Mouse (Mus musculus) neutrophil, adult 65 days (primary cell): Measurements from ENCODE around the gene Ccdc155. TPM values are rescaled to one million over a fixed set of nuclear protein-coding genes. Genes with fewer than 3 reads are reported as not detected.

Source experiments
- total RNA-seq: library from RNA; stranded (reverse); gene quantifications from 2 replicates; pipeline ENCODE4 v1.2.4, GENCODE M21; 2023

The Ccdc155 gene
- not detected in 2 replicates for total RNA-seq

DNA sequence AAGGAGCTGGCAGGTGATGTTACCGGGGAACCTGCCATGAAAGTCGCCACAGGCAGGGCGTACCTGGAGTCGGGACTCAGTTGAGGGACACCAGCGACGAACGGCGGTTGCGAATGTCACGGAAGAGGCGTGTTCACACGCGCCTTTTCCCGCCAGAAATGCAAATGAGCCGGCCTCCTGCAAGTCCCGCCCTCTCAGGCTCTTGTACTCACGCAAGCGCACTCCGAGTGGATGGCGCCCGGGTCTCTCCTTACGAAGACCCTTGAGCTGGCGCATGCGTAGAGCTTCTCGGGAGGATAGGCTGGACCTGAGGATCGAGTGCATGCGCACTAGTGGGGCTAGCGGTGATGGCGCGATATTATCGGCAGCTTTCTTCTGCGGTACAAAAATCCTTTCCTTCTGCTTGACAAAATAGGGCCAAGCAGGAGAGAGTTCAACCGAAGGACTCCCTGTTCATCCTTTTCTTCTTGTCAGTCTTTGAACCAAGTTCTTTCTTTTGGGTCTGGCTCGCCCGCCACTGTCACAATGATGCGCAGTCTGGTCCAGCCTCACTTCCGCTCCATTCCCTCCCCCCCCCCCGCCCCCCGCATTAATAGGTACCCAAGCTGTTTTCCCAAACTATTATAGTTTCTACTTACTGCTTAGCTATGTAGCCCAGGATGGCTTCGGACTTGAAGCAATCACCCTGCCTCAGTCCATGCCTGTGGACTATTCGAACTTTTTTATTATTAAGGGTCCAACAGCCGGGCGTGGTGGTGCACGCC, at the start of gene Ccdc155:
Gene Ccdc155 (minus strand): TSS at position 513 of the 764 bp plus-strand sequence.

DNA sequence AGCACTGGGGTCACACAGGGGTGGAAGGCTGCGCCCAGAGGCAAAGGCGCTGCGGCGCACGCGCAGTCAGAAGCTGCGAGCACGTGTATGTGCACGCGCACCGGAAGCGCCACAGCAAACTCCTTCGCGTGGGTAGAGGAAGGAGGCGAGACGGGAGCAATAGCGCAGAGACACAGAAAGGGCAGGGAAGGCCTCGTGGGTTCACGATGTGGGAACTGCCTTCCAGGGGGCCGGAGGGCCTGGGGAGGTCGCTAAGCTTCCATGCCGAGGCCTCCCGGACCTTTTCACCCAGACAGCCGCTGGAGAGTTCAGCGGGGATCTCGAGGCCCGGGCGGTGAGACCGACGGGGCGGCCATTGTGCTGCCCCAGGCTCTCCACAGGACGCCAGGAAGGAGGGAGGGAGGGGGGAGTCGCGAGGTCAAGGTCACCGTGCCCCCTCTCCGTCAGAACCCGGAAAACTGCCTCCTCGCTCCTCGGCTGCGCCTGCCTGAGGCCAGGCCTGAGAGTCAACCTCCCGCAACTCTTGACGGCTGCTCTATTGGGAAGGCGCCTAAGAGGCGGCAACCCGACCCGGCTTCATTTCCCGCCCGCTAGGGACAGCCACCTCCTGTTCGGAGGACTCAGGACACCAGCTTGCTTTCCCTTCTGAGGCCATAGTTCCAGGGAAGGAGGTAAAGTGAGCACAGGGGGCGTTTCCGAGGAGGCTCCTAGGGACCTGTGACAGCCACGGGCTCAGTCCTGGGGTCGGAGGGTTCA, 36.1 kb upstream of the Ccdc155 start, which contains the start of gene Slc6a16:
Gene Slc6a16 (plus strand): TSS at position 453 of the 756 bp plus-strand sequence.

DNA sequence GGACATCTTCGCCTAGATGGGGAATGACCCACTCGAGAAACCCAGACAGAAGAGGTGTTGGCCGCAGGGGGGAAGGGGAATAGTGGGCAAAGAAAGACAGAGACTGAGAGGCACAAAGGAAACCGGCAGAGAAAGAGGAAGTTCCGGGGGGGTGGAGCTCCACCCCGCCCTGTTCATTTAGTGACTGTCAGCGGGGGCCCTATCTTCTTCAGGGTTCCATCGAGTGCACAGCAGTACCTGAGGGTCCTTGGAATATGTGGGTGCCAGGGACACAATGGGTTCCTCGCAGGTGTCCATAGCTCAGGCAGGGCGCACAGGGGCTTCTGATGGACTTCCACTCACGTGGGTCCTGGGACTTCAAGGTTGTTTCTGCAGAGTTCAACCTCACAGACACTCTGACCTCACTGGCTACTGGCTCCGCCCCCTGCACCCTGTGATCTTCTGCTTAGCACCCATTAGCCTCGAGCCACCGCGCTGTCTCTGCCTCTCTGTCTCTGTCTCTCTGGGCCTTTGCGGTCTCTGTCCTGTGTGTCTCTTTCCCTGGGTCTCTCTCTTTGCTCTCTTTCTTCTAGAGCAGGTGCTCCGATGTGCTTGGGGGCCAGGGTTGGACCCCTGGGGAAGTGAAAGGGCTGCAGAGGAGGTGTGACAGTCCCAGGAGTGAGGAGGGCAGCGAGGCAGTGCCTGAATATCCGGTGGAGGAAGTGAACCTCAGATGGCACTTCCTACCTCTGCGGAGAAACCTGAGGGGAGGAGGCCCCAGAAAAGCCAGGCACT, 34.2 kb upstream of the Ccdc155 start, which contains the start of gene Cd37:
Gene Cd37 (minus strand): TSS at position 393 of the 774 bp plus-strand sequence.

DNA sequence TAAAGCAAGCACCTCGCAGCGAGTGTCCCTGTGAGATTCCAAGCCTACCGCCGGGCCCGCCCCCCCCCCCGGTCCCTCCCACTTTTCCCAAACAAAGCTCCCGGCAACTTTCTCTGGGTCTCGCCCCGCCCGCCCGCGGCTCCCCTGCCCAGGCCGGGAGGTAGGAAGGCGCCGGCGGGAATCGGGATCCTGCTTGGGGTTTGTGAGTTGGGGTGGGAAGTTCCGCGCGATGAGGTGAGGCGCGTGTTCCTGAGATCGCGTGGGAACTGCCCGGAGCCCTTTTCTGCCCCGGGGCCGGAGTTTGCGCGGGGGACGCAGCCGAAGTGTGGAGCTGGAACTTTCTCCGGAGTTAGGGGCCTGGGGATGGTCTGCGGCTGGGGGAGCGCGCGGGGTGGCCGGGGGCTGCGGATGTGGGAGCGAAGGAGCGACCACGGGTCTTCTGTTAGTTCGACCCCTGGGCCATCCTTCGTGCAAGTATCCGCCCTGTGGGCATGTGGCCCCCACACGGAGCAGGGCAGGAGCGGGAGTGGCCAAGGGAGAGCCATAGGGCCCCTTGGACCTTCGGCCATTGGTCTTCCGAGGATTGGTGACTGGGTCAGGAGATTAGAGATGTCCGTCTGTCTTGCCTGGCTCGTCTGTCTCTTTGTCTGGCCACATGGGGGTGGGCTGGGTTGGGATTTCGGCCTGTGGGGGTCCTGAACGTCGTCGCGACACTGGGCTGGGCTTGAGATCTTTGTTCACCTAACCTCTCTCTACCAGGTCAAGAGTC, 11.2 kb upstream of the Ccdc155 start, which contains the start of gene Tead2:
Gene Tead2 (plus strand): TSS at position 81 of the 769 bp plus-strand sequence.

DNA sequence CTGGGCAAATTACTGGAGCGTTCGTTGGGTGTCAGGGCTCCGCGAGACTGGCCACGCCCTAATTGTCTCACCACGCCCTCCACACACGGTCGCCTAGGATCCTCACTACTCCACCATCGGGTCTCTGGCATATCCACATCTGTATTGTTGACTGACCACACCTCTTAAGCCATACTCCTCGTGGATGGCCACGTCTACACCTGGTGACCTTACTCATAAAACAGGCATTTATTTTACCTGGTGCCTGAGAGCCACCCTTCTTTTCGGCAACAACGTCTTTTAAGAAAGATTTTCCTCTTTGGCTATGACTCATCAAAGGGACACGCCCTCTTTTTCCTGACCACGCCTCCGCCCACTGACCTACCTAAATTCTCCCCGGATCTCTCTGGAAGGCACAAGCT, 7.2 kb upstream of the Ccdc155 start, which contains the start of gene Dkkl1:
Gene Dkkl1 (minus strand): TSS at position 297 of the 401 bp plus-strand sequence.

DNA sequence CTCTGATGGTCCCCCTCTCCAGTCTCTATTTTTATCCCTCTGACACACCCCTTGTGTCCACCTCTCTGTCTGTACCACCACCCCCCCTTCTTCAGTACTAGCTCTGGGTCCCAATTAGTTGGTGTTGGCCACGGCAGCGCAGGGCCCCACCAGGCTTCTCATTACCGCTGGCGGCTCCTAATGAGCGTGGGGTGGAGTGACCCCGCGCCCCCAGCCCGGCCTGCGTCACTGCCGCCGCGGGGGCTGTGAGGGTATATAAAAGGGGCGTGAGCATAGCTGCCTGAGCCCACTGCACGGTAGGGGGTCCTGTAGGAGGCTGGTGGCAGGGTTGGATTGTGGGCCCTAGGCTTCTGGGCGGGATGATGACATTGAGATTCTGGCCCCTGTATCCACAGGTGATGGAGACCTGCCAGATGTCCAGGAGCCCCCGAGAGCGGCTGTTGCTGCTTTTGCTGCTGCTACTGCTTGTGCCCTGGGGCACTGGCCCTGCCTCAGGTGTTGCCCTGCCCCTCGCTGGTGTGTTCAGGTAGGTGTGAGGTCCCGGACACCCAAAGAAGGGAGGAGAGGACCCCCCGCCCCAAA, 23.7 kb downstream of the Ccdc155 start, which contains the start of gene Pth2:
Gene Pth2 (plus strand): TSS at position 100 of the 582 bp plus-strand sequence.

DNA sequence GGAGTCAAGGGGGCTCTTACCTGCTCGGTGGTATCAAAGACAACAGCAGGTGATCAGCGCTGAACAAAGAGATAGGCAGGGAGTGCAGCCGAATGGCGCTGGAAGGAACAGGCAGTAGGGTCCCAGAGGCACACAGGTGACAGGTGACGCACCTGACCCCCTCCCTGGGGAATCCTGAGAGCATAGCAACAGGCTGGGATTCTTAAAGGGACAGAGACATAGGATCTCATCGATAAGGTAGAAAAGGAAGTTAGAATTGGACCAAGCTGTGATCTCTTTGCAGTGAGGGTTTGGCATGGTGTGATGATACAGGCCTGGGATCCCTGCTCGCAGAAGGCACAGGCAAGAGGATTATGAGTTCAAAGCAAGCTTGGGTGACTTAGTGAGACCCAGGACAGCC, 25.2 kb downstream of the Ccdc155 start, which contains the start of gene Gfy:
Gene Gfy (minus strand): TSS at position 101 of the 400 bp plus-strand sequence.

DNA sequence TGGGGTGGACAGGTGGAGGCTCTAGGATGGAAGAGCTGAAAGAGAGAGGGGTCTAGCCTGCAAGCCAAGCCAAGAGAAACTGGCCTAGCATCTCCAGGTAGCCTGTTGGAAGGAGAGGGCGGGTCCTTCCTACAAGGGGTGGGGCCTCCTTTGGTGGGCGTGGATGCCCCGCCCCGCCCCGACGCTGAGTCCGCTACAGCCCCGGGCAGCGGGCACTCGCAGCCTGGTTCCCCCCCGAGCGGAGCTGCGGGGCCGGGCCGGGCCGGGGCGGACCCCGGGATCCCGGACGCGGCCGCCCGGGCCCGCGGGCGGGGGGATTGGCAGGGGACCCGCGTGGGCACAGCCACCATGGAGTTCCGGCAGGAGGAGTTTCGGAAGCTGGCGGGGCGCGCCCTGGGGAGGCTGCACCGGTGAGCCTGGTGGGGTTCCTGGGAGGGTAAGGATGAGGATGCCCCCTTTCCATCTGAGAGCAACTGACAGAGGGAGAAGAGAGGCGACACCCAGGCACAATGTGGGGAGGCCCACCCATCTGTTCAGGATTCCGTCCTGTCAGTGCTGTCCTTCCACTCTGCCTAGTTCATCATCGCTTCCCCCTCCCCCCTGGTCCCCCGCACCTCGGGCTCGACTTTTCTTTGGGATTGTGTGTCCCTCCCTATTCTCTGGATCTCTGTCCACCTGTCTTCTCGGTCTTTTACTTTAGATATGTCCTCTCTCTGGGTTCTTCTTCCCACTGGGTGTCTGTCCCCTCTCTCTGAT, 40.8 kb downstream of the Ccdc155 start, which contains the start of gene Slc17a7:
Gene Slc17a7 (plus strand): TSS at position 215 of the 756 bp plus-strand sequence.

DNA sequence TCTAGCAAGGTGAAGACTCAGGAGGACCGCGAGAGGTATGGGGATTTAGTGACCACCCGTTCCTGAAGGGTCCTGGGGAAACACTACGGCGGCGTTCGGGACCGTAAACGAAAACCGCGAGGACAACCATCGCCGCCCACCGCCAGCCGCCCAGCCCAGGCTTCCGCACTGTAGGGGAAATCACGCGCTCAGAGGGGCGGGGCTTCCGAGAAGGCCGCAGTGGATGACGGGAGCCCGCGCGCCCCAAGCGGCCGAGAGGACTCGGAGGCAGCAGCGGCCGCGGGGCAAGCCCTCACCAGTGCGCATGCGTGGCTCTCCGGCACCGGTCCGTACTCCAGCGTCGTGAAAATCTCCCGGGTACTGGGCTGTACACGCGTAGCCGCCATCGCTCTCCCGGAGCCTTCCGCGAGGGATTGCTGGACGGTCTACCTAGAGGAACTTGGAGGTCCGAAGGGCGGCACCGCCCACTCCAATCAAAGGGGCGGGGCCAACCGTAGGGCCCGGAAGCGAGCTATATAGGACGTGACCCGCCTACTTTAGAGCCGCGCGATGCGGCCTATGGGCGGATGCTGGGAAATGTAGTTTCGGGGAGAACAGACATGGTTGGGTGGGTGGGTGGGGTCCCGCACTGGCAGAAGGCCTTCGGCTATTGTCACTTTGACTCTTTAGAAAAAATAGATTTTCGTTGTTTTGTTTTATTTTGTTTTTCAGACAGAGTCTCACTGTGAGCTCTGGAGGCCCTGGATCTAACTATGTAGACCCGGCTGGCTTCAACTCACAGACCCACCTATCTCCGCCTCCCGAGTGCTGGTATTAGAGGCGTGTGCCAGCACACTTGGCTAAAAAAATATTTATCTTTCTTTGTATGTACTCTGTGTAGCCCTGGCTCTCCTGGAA, 50.3 kb downstream of the Ccdc155 start, which contains the start of the genes Pih1d1 and Aldh16a1:
Gene Pih1d1 (plus strand): TSS at position 208 of the 897 bp plus-strand sequence.
Gene Aldh16a1 (minus strand): TSS at position 489 of the 897 bp plus-strand sequence.

DNA sequence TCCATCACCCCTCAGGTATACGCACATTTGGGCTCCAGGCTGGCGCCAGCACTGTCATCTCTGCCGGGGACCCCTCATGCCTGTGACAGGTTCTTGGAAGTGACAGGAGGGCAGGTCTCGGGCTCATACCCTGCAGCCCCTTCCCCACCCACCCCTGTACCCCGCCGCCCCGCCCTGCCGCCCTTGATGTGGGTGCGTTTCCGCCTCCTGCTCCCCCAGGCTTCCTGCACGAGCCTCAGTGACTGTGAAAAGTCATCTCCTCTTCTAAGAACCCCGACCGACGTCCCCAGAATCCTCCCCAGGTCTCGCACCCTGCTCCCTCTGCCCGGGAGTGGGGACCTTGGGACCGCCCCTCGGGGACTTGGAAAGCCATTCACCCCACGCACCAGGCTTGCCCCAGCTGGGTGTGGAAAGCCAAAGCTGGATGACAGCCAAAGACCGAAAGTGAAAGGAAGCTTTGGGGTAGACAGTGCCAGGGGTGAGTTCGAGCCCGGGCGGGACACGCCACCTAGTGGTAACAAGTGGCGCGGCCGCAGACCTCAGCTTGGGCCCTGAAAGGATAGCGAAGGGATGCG, 68.6 kb downstream of the Ccdc155 start, which contains the start of the genes Gm45713 and Flt3l:
Gene Gm45713 (minus strand): TSS at position 239 of the 575 bp plus-strand sequence.
Gene Flt3l (minus strand): TSS at position 440 of the 575 bp plus-strand sequence.

Other genes starting within 250 kb of the Ccdc155 start
- gene Cpt1c, start 230.0 kb downstream of the Ccdc155 start, total RNA-seq: 0.23 and 1.3 TPM in 2 replicates
- gene Prmt1, start 218.3 kb downstream of the Ccdc155 start, total RNA-seq: 48.5 and 57.0 TPM in 2 replicates
- 44.5 and 55.1 TPM in 2 replicates for gene Irf3, start 207.2 kb downstream of the Ccdc155 start, total RNA-seq
- gene Bcl2l12, start 206.2 kb downstream of the Ccdc155 start, total RNA-seq: 7.3 and 7.9 TPM in 2 replicates
- gene Scaf1, start 188.5 kb downstream of the Ccdc155 start, total RNA-seq: 59.4 and 75.8 TPM in 2 replicates
- gene Rras, start 186.9 kb downstream of the Ccdc155 start, total RNA-seq: 7.6 and 7.8 TPM in 2 replicates
- gene Prr12, start 152.0 kb downstream of the Ccdc155 start, total RNA-seq: 15.9 and 19.2 TPM in 2 replicates
- 32.5 and 35.9 TPM in 2 replicates for gene Nosip, start 142.5 kb downstream of the Ccdc155 start, total RNA-seq
- 15.3 and 20.8 TPM in 2 replicates for gene Prrg2, start 142.2 kb downstream of the Ccdc155 start, total RNA-seq
- gene Rcn3, start 112.7 kb downstream of the Ccdc155 start, total RNA-seq: 2.6 and 3.0 TPM in 2 replicates
- 11.5 and 11.6 TPM in 2 replicates for gene Fcgrt, start 101.0 kb downstream of the Ccdc155 start, total RNA-seq
- 561 and 713 TPM in 2 replicates for gene Rps11, start 80.5 kb downstream of the Ccdc155 start, total RNA-seq
- gene Rpl13a, start 76.1 kb downstream of the Ccdc155 start, total RNA-seq: 790 and 900 TPM in 2 replicates
- gene Gm45713, start 68.7 kb downstream of the Ccdc155 start, total RNA-seq: not detected in 2 replicates
- gene Flt3l, start 68.5 kb downstream of the Ccdc155 start, total RNA-seq: 22.0 and 23.2 TPM in 2 replicates
- gene Pih1d1, start 50.6 kb downstream of the Ccdc155 start, total RNA-seq: 41.1 and 44.5 TPM in 2 replicates
- 77.5 and 91.9 TPM in 2 replicates for gene Aldh16a1, start 50.3 kb downstream of the Ccdc155 start, total RNA-seq
- 0.23 TPM in 1 of 2 replicates, not detected in the other for gene Slc17a7, start 40.9 kb downstream of the Ccdc155 start, total RNA-seq
- not detected in 2 replicates for gene Gfy, start 25.3 kb downstream of the Ccdc155 start, total RNA-seq
- not detected in 2 replicates for gene Pth2, start 23.9 kb downstream of the Ccdc155 start, total RNA-seq
- not detected in 2 replicates for gene Dkkl1, start 7.3 kb upstream of the Ccdc155 start, total RNA-seq
- gene Tead2, start 10.9 kb upstream of the Ccdc155 start, total RNA-seq: not detected in 2 replicates
- 347 and 367 TPM in 2 replicates for gene Cd37, start 34.2 kb upstream of the Ccdc155 start, total RNA-seq
- gene Slc6a16, start 36.2 kb upstream of the Ccdc155 start, total RNA-seq: 1.2 and 1.3 TPM in 2 replicates
- not detected in 2 replicates for gene Slc6a21, start 72.6 kb upstream of the Ccdc155 start, total RNA-seq
- gene Trpm4, start 128.9 kb upstream of the Ccdc155 start, total RNA-seq: 3.6 and 5.2 TPM in 2 replicates
- gene Hrc, start 130.4 kb upstream of the Ccdc155 start, total RNA-seq: not detected in 2 replicates
- gene Ppfia3, start 162.1 kb upstream of the Ccdc155 start, total RNA-seq: 0.09 TPM in 1 of 2 replicates, not detected in the other
- gene Lin7b, start 165.7 kb upstream of the Ccdc155 start, total RNA-seq: 2.5 TPM in 1 of 2 replicates, not detected in the other
- 255 and 367 TPM in 2 replicates for gene Snrnp70, start 190.8 kb upstream of the Ccdc155 start, total RNA-seq
- not detected in 2 replicates for gene Kcna7, start 200.8 kb upstream of the Ccdc155 start, total RNA-seq
- not detected in 2 replicates for gene Ntf5, start 208.8 kb upstream of the Ccdc155 start, total RNA-seq
- gene Lhb, start 215.9 kb upstream of the Ccdc155 start, total RNA-seq: not detected in 2 replicates
- 53.5 and 56.5 TPM in 2 replicates for gene Gys1, start 230.0 kb upstream of the Ccdc155 start, total RNA-seq
- gene Ruvbl2, start 233.2 kb upstream of the Ccdc155 start, total RNA-seq: 22.0 and 31.6 TPM in 2 replicates